Mouse (Mus musculus): Measurements from ENCODE around the gene Flt3.

DNA sequence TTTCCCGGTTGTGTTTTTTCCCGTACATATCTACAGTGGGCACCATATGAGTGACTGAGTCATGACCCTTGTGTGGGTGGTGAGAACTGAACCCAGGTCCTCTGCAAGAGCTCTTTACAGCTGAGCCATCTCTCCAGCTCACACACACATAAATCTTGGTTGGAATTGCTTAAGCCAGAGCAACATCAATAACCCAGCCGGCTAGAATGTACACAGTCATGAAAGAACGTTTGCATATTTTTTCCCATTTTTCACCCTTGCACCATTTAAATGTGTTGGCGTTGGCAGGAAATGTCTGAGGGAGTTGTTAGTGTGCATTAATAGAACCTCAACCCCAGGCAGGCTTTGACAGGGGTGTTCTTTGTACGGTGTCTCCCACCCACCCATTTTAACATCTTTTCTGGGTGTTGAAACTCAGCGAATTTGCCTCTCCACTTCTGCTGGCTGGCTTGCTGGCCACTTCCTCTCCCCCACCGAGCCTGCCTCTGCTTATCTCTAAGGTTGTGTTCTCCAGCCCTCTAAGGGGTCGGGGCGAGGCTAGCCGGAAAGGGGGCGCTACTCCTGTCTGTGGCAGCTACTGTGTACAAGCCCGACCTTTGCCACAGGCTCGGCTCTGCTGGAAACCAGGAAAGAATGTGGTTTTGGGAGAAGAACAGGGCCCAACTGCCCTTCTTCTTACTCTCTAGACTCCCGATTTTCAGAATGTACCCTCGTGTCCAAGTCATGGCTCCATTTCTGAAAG lies 108.4 kb downstream of the Flt3 start:
- TF ChIP-seq CTCF (conservative IDR thresholded peaks at IDR 0.05; ENCODE audit: insufficient read depth, insufficient read length, low read depth, low read length) = no peak
- TF ChIP-seq POLR2A (IDR thresholded peaks at IDR 0.05; ENCODE audit: low read depth, low read length) = no peak

Measured in kidney, adult 2 months (tissue).